Mouse (Mus musculus) NIH3T3 (cell line): ENCODE results near the gene Ppp1r16b.

Experiments used
- DNase-seq: peaks from one replicate; pipeline ENCODE4 v3.0.0-alpha.2; 2012; ENCODE audit warnings: low read depth

Gene Ppp1r16b

DNA sequence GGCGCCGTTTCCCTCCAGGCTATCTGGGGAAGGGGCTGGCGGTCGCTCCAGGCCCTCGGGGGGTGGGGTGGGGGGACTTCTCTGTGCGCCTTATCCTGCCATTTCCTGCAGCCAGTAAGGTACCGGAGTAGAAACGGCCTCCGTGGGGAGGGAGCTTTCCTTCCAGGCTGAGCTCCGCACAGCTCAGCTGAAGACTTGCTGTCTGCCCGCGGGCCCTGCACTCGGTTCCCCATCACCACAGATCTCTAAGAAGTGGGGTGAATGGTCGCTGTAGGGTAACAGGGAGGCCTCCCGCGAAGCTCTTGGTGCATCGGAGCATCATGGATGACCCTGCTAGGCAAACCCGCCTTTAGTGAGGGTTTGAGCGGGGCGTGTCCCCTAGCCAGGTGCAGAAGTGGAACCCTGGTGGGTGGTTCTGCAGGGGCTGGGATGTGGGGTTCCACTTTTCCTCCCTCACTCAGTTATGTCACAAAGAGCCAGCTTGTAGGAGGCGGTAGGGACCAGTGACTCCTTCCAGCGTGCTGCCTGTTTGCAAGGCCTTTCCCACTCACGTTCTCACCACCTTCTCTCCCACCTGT lies 3.3 kb downstream of the Ppp1r16b start:
- no peak for DNase-seq

DNA sequence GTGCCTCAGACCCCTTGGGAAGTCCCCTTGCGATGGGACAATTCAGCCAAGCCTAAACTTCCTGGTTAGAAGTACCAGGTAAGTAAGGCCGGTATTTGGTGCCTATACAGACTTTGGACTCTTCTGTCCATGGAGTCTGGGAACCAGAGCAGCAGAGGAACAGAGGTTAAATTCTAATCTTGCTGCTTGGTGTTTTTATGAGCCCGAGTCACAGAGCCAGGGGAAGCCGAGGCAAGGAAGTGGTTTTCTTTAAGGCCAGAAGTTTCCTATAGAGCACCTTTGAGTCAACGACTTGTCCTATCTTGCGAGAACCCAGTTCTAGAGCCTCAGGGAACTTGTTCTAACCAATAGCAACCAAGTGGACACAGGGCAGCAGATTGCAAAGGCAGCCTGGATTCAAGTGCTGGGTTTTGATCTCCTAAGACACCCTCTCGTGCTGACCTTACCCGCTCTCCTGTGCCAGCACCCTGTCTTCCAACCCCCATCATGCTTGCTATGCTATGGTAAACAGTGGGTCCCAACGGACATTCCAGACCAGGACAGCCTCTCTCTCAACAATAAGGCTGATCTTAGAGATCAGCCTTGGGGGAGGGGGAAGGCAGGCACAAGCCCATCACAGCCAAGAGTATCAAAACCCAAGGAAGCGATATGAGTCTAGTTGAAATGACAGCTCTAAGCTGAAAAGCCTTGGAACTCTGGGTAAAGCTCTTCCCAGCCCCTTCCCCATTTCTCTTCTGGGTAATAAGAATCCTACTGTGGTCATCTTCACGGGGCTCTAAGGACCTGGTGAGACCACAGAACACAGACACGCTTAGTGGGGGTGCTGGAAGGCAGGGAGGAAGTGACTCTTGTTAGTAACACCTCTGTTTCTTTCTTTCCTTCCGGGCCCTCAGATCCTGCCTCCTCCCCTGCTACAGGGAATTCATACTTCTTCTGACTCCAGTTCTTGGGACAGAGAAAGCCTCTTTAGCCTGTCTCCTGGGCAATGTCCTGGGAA lies 4.3 kb downstream of the Ppp1r16b start:
- DNase-seq, result no peak

DNA sequence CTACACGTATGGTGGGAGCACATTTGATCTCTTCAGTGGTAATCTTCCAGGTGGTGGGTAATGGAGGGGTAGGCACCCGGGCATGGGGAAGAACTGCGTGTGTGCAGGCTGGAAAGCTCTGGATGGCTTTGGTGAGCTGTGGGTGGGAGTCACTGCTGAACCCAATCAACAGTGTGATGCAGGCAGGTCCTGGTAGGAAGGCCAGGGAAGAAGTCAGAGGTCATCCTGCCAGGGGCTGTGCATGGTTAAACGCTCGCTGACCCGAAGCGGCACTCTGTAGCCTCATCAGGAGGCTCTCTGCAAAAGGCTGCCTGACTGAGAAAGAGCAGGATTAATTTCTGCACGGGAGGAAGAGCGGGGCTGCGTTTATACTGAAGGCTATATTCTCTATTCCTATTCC lies 5.4 kb downstream of the Ppp1r16b start:
- DNase-seq, result no peak

DNA sequence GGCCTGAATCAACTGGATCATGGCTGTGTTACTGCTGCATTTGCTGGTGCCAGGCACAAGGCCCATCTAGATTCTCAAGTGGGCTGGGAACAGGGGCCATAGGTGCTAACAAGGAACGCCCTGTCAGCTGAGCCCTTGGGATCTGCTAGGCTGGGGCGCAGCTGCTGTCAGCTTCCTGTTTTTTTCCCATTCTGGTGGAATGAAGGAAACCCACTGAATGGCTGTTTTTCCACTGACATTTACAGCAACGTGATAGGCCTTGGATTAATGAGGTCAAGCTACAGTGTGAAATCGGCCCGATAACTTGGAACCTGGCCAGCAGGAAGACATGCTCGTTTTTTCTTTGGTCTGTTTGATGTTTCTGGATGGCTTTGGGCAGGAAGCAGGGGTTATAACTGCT lies 7.6 kb downstream of the Ppp1r16b start:
- DNase-seq, result no peak

DNA sequence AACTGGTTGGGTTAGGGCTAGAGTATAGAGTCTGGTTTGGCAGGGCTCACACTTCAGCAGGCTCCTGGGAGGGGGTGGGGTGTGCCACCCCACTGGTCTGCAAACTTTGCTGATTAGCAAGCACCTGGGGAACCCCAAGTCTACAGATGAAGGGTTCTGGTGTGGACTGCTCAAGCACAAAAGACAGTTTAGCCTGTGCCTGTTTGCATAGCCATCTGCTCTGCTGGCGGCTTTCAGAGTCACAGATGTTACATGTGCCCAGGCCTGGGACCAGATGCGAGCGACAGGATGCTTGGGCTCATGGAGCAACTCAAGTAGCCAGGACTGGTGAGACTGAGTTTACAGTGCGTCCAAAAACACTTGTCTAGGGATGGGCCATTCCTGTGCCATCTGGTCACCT lies 8.3 kb downstream of the Ppp1r16b start:
- DNase-seq, result no peak

DNA sequence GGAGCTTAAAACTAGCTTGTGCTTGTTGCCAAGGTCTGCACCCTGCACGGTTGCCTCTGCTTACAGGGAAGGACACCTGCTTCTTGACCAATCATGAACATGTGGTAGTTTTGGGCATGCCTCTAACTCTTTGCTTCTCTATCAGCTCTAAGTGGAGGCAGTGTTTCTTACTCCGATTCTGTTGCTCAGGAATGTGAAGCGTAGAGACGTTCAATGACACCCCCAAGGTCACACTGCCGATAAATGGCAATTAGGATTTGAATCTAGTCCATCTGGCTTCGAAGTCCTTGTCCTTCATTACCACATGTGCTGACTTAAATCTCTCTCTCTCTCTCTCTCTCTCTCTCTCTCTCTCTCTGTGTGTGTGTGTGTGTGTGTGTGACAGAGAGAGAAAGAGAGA lies 8.9 kb downstream of the Ppp1r16b start:
- DNase-seq, result no peak

DNA sequence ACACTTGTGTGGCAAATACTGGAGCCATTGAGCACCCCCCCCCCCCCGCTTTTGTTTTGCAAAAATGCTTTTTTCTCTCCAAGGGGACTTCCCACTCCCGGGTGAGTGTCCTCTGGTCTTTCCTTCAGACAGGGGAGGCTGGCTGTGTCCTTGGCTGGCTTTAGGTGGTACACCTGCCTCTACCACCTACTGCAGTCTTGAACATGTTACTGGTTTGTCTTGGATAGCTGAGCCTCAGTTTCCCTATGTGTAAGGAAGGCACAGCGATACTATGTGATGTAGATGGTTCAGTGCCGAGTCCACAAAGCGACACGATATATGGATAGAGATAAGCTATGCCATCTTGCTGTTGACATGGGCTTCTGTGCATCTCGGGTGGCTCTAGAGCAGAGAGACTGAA lies 9.6 kb downstream of the Ppp1r16b start:
- DNase-seq, result no peak

DNA sequence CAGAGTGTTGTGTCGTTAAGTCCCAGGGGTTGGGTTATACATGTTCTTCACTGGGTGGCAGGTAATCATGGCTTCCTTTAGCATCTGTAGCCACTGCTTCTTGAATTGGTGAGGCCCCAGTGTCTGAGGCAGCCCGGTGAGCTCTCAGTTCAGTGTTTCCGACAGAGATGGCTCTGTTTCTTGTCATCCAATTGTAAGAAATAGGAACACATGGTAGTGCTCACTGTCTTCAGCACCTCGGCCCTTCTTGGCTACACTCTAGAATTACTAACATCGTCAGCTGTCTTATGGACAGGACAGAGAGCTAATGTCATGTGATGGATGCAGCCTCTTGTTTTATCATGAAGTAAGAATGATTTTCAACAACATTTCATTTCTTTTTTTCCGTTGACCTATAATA lies 10.0 kb downstream of the Ppp1r16b start:
- no peak for DNase-seq

DNA sequence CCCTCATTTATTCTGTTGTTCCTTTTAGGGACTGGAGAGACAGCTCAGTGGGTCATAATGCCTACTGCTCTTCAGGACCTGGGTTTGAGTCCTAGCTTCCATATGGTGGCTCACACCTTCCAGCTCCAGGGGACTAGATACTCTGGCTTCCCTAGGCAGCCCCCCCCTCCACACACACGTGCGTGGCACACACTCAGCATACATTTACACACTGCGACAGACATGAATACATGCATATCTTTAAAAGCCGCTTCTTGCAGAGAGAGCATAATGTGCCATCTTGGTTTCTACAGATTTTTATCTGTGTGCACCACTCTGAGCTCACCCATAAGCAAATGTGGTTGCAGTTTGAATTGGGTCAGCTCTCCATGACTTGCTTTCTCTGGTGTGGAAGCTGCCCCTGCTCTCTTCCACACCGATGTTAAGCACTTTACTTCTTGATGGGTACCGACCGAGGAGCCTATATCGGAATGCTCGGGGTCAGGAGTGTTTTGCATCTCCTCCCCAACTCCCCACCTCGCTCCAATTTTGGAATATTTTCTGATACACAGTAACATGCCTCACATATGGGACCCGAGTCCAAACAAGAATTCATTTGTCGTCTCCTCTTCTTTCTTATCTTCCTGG lies 10.8 kb downstream of the Ppp1r16b start:
- no peak for DNase-seq

DNA sequence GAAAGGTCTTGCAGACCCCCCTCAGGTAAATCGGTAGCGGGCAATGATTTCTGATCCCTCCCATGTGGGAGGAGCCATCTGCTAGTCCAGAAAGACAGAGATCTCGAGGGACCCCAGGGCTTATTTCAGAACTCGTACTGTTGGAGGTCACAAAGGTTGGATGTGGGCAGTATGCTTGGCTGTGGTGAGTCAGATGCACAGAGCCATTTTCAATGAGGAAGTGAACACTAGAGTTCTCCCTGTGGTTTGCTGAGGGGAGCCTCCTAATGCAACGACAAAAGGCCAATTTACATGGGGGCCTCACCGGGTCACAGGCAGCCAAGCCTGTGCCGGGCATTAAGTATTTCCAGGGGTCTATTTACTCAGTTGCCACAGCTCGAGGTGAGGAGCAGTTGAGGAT lies 12.7 kb downstream of the Ppp1r16b start:
- DNase-seq, result no peak

DNA sequence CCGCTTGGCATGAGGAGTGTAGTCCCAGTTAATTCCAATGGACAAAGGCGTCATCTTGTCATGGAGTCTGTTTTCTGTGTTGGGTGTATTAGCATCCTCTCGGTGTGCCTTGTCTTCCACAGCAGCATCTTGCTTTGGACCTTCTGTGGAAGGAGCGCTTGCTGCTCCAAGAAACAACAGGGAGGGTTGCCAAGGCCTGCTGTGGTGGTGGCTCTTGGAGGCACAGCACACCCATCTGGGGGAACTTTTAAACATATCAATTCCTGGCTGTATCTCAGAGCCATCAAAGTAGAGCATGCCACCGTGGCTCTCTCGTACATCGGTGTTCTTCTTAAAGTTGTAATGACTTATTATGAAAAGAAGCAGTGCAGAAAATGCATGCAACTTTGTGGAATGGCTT lies 13.9 kb downstream of the Ppp1r16b start:
- DNase-seq, result no peak

DNA sequence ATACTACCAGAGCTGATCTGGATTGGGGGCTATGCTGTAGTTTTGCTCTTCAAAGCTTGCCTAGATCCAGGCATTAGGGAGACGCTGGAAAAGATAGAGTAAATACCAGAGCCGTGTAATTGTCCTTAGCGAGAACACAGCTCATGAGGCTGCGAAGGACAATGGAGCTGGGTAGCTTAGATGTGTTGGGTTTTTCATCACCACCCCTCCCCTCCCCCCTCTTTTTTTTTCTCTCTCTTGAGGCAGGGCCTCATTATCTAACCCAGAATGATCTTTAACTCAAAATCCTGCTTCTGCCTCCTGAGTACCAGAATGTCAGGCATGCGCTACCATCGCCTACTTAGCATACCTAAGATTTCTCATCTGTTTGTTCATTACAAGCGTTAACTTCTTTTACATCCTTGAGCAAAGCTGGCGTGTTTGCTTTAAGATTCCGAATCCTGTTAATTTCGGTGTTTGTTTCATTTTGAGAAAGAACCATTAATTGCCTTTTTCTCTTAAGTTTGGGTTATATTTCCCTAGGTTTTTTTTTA lies 15.2 kb downstream of the Ppp1r16b start:
- no peak for DNase-seq

DNA sequence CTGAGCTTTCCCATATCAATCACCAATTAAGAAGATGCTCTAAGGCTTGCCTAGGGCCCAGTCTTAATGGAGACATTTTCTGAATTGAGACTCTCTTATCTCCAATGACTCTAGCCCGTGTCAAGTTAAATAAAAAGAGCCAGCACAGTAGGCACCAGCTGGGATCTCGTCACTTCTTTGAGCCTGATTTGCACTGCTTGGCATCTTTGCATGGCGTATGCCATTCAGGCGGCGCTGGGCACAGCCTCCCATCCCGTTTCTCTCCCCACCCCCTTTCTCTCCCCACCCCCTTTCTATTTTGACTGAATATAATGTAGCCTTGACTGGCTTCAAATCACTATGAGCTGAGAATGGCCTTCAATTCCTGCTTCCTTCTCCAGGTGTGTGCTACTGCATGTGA lies 16.5 kb downstream of the Ppp1r16b start:
- DNase-seq, result no peak

DNA sequence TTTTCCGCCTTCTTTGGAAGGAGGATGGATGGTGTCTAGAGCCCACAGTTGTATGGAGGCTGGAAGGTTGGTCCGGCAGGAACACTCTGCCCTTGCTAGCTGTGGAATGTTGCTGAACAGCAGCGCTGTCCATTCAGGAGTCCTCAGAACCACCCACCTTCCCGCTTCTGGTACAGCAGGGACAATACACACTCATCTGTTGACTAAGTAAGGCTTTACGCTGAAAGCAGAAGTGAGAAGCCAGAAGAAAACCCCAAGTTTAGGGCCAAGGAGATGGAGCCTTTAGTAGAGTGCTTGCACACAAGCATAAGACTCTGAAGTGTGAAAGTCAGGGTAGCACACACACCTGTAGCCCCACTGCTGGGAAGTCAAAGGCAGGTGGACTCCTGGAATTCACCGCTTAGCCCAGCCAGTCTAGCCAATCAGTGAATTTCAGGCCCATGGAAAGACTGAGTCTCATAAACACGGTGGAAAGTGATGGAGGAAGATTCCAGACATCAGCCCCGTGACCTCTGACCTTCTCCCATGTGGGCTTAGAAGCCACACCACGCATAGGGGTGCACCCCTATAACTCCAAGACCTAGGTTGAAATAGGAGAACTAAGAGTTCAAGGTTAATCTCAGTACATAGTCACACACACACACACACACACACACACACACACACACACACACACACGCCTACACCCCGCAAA lies 17.3 kb downstream of the Ppp1r16b start:
- DNase-seq, result no peak

DNA sequence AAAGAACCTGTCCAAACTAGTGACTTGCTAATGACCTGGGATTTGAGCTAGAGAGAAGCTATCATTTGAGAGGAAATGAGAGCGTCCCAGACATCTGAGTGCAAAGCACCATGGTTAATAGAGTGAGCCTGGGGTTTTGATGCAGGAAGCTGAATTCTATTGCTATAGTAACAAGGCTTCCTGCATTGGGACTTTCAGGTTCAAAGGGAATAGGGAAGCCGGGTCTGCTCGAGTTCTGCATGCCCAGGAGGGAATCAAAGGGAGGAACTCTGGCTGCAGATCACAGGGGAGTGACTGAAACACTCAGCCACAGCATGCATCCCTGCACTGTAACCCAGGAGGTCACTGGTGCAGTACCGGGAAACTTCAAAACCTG lies 17.8 kb downstream of the Ppp1r16b start:
- no peak for DNase-seq

DNA sequence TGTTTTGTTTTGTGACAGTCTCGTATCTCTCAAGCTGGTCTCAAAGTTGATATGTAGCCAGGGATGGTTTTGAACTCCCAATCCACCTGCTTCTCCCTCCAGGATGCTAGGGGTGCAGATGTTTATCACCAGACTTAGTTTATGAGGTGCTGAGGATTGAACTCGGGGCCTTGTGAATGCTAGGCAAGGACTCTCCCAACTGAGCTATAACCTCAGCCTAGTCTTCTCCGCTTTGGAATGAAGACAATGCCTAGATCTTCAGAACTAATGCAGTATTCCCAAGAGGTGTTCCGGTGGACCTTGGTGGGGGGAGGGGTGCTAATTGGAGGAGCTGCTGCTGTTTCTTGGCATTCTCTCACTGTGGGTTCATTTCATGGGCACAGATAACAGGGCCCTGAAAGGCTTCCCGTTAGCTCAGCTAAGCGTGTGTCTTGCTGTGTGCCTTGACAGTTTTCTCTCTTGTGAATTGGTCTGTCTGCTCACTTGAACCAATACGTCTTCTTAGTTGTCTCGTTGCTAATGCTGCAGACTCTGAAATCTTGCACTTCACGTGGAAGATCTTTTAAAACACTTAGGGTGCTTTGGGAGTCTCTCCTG lies 19.1 kb downstream of the Ppp1r16b start:
- no peak for DNase-seq

DNA sequence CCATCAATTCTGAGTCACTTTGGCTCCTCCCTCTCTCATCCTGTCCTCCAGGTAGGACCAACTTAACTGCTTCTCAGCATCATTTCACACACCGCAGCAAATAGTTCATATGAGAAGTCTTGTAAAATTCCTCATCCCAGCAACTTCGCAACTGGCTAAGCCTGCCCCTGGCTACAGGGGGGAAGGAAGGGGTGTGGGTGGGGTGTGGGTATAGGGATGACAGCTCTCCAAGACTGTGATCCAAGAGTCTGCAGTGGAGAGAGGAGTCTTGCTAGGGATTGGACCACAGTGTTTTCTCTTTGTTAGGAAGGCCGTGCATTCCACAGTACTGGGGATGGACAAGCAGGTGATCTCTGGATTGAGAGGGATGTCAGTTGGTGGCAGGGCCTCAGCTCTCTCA lies 19.7 kb downstream of the Ppp1r16b start:
- no peak for DNase-seq

DNA sequence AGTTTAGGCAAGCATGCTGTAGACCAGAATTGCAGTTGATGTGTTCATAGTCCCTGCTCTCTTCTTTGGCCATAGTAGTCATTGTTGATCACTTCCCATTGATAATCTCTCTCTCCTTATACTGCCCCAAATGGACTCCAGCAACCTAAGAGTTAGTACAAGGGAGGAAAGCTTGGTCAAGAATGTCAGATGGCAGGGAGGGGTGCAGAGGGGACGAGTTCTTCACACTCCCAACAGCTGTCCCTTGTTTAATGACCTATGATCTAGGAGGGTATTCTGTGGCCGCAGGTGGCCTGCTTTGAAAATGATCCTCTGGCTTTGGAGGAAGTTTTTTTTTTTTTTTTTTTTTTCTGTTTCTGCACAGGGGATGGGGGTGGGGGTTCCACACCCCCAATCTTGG lies 21.2 kb downstream of the Ppp1r16b start:
- no peak for DNase-seq

DNA sequence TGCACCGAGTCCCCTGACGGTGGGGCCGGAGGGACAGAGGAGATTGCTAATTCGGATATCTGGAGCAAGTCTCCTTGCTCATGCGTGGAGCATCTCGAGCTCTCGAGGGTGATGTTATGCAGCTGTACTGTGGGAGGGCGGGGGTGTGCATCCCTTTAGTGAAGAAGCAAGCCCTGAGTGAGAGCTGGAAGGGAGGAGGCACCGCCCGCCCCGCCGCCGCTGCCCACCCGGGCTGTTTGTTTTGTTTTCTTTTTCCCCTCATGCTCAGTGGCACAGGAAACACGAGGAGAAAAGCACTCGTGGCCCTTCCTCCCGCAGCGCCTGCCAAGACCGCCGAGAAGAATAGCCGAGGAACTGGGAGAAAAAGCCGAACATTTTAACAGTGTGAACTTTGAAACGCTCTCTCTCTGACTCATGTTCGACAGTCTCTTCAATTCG lies 22.6 kb downstream of the Ppp1r16b start:
- peak; percentile 44 for DNase-seq

DNA sequence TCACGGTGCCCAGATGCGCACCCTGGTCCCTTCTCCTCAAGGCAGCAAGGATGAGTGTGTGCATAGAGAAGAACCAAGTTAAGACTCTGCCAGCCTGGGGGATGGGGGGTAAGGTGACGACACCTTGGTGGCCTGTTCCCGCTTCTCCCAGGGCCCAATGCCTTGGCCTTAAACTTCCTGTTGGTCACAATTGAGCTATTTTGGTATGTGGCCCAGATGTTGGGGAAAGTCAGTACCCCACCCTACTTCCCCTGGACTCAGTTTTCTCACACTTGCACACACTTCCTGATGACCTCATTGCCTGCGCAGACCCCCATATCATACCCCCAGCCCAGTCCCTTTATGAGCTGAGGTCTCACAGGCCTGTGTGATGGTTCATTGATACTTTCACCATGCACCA lies 23.9 kb downstream of the Ppp1r16b start:
- no peak for DNase-seq

DNA sequence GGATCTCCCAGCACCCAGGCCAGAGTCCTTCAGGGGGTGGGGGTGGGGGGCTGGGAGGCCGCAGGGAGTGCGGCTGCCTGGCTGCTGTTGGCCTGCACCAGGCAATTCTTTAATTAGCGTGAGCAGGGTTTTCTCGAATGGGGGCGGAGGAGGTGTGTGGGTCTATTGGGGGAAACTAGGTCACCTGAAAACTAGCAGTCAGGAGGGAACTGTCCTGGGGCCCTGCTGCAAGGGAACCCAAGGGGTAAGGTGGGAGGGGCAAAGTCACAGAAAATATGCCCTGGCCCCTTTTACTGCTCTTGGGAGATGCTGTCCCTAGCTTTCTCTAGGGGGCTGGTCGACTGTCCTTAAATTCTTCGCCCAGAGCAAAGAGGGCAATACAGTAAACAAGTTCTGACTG lies 24.4 kb downstream of the Ppp1r16b start:
- no peak for DNase-seq

DNA sequence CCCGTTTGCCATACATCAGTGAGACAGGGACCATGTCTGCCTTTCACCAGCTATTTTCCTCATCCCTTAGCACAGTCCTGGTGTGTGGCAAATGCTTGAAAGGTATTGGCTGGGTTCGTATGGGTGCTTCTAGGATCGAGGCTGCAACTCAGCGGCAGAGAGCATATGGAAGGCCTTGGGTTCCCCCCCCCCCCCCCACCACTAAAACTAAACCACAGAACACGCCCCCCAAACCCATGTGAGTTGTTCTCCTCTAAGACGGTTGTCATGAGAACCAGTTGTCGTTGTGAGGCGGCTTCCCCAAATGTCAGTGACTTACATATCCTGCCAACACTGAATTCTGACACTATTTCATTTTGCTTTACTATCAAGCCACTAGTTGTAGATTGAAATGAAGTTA lies 24.9 kb downstream of the Ppp1r16b start:
- DNase-seq, result no peak
